Mouse (Mus musculus) common myeloid progenitor, adult 5-6 weeks (primary cell): ENCODE measurements at regions not wholly inside any gene's neighbourhood (a gene's known extent, or its start where the extent isn't known, plus 50 kb on each side); places are given as distances from the start of the nearest gene placed in this dataset.
"Not testable (repeated sequence)": the region's sequence is repeated elsewhere in the genome, so short reads cannot be mapped to it uniquely, and the experiment has no call there.

ENCODE experiments used
- ATAC-seq: replicated peaks from 2 replicates; pipeline ENCODE4 v1.8.0; 2016; ENCODE audit warnings: low read depth, mild to moderate bottlenecking, moderate TSS enrichment, inconsistent platforms; ENCODE audit not compliant: poor library complexity, severe bottlenecking

DNA sequence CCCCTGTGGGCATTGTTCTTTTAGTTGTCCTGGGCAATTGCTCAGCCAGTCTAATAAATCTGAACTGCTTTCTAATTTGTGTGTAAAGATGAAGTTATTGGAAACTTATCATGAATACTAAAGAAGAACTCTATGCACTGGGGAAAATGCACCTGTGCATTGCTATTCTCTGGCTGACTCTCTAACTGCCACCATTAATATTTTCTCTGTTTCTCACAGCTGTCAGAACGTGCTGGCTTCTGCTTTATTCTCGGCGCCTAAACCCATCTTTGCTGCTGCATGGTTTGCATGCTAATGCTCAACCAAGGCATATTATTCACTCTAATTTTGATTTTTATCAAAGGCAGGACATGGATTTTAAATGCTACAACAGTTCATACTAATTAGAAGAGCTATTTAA is 128.9 kb upstream of the Gm527 start:
- ATAC-seq, result no peak

DNA sequence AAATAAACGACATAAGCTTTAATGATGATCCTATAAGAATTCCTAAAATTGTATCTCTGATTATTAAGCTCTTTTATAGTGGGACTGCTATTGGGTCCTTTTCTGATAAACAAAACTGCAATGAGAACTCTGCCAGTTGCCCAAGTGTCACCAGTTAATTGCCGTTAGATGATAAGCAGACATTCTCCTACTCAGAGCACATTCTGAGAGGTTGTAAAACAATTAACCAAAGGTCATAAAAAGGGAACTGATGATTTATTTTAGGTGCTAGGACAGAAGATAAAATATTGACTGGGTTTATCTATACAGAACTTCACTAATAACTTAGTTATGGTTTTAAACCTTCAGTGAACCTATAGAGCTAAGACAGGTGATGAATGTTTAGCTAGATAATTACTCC is 109.2 kb upstream of the Gm527 start:
- not testable (repeated sequence) for ATAC-seq

DNA sequence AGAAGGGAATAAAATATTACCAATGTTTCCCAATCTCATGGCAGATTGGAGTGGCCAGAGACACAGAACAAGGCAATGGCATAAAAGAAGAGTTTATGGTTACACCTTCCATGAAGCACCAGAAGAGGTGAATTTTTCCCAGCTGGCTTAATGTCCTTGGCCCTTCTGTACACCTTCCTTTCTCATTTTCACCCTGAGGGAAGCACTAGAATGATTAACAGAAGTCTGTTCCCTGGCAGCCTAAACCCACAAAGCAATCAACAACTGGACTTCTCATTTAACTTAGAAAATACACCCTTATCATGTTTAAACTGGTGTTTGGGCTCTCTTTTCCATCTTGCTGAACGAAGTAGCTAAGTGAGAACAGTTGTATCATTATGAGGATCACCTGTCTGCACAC is 107.6 kb upstream of the Gm527 start:
- ATAC-seq, result no peak

DNA sequence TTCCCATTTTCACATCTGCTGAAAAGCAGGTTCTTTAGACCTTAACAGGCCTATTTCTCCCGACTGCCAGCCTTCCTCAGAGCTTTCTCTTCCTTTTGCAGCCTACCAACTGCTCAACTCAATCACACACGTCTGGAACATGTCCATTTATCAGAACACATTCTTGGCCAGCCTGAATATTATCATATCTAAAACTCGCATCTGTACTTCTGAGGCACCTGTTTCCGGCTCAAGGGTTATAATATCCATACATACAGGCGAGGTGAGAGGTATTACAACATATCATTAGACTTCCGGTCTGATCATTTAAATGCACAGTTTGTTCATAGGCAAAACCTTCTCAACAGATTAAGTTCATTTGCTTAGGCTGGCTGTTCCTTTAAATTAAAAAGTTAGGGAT is 101.8 kb upstream of the Gm527 start:
- no peak for ATAC-seq

DNA sequence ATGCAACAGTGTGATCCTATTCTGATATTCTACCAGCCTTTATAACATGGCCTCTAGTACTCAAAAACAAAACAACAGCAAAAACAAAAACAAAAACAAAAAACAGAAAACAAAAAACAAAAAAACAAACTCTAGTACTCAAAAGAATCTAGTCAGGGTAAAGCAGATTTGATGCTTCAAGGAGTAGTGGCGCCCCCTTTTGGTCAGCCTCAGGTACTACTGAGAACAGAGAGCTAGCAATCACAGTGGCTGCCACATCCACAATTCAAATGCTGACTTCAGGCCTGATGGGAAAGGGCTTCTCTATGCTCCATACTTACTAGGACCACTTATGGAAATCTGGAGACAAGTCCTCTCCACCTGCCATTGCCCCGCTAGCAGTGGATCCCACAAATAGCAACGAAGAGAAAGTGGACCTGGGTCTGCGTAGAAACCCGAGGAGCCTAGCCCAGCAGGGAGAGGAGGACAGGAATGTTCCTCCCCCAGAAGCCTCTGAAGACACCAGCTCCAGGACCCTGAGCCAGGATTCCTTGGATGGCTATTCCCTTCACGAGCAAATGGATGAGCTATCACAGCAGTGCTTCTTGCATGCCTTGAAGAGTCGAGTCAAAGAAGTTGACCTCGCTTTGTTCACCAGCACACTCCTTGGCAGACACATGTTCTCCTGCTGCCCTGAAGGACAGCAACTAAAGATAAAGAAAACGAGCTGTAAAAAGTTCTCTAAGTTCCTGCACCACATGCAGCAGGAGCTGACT is 100.5 kb upstream of the Gm527 start:
- ATAC-seq, result peak; percentile 50; the same call in 1 of the 2 replicates

DNA sequence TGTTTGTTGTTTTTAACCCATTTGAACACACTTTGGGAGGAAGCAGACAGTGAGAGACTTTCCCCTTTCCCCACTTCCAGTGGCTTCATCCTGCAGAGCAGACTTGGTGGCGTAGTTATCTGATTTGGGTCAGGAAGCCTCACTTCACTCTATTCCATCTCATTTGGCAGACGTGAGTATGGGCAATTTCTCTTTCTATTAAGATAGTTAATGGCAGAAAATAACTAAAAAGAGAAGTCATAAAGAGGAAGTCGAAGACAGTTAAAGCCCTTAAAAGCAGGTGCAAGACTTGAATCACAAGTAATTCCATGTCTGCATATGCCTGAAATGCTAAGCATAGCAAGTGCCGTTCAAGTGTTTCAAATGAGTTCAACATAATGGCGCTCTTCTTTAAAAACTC is 97.0 kb upstream of the Gm527 start:
- 0 out of 2 replicates have a peak, but pooled peaks have one; percentile 42 for ATAC-seq

DNA sequence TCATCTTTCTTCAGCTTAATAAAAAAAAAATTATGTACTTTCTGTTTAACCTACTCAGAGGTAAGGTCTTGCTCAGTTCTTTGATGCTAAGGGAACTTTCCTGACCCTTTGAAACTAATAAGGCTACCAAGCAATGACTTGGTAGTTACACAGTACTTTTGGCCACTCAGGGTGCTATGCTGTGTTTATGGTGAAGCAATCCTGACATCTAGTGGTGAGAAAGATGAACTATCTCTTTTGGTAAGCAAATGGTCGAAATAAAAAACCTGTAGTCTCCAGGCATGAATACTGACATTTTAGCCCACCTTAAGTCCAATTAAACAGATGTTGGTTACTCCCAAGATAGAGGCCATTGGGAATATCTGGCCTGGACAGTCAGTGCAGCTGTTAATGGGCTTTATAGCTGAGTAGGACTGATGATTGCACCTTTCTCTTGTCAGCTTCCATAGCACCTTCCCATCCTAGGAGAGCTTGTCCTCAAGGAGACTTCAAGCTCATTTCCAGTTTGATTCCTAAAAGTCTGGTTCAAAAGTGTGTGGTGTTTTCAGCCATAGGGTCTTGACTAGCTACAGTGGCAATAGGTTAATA is 88.0 kb upstream of the Gm527 start:
- peak; percentile 91 for ATAC-seq

DNA sequence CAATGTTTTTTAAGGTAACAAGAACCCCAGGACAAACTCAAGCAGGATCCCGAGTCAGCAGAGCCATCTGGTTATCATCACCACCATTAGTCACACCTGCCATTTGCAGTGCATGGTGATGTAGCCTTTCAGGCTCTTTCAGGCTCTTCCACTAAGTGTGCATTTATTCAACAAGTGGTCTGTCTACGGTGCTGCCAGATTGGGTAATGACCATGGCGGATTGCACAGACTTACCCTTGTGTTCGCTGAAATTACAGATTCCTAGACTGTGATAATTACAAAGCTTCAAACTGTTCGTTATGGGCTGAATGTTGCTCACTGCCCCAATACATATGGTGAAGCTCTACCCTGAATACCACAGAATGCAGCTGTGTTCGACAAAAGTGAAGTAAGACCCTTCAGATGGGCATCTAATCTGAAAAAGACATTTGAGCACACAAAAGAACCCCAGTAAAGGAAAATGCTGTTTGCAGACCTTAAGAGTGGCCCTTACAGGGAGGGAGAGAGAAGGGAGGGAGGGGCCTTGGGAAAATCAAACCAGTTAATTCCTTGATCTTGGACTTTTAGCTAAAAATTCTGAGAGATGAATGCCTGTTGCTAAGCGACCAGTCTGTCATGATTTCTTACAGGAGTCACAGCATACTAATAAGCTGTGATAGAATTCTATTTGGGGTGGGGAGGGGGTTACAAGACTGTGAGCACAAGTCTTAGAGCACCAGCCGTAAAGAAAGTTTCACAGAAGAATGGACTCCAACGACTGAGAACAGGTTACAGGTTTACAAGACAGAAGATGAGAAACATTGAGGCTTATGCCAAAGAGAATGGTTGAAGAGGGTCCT is 85.2 kb upstream of the Gm527 start:
- no peak for ATAC-seq

DNA sequence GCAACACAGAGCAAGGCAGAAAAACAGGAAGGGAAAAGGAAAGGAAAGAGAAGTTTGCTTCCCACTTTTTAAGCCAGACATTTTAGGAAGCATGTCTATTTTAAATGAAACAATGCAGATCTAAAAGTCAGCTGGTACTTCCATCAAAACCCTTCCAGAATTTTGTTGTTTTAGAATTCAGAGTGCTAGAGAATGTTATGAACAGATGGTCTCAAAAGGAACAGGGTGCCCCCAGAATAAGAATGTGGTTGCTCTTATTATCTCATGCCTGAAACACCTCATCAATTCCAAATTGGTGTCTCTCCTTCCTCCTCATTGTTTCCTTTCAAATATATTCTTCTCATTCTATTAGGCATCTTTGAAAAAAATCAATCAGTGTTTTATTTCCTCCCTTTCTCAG is 60.0 kb upstream of the Gm527 start:
- no peak for ATAC-seq
